In the genomic region with DNA sequence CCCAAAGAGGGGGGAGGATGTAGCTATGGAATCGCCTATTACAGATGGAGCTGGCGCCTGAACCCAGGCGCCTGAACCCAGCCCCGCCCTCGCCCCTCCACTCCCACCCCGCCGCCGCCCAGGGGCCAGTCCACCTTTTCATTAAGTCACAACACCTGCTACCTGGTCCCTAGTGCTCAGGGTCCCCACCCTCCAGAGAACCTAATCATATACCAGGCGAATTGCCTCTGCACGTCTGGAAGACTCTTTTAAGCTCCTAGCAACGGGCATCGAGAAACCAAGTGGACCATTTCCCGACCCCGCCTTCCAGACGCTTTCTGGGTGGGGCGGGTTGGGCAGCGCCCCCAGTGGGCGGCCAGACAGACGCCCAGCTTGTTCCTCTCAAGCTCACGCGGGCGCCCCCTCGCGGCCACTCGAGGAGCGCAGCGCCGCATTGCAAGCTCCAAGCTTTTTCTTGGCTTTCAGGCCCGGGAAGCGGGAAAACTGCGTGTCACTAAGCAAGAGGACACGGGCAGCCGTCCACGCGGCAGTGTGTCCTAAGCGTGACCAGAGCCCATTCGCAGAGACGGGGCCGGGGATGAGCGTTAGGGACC, we compare ENCODE assay signal across 8 mouse cellular contexts. TPM values are rescaled to one million over a fixed set of nuclear protein-coding genes. Genes with fewer than 3 reads are reported as not detected.
DNase-seq lines count a peak whose midpoint lies in the region; ATAC-seq and TF ChIP-seq lines count a peak whose summit lies in the region.

No protein-coding gene starts in this region.

- intact Hi-C loops in heart, postnatal 25 days (cut with DNase I) = loop anchor here (1.0 kb wide), 1 partner anchor 71 kb away; a partner anchor contains a TSS

- H3K4me2 ChIP-seq in forebrain, embryonic 15.5 days (replicated peaks) = peak overlapping the region; percentile 61

- H3K36me3 ChIP-seq in G1E (replicated peaks) = no peaks in the 10 kb centered on the region
- H3K36me3 ChIP-seq in forebrain, embryonic 15.5 days = no peaks in the 10 kb centered on the region

- no peak for ATAC-seq in G1E (ENCODE audit: extremely low read depth, insufficient number of reproducible peaks, low FRiP score, poor library complexity, severe bottlenecking)
- peak; percentile 78 for ATAC-seq in forebrain, embryonic 15.5 days (replicated peaks)
- peak; percentile 57 for ATAC-seq in neutrophil, adult 5-6 weeks (ENCODE audit: extremely low read depth, insufficient number of reproducible peaks, low FRiP score, poor library complexity, severe bottlenecking)

- H3K4me1 ChIP-seq in G1E (ENCODE audit: insufficient read depth, low read depth, low read length) = peaks cover 16% of the 10 kb centered on the region
- peaks cover 25% of the 10 kb centered on the region for H3K4me1 ChIP-seq in forebrain, embryonic 15.5 days
- H3K4me1 ChIP-seq in lung, adult 2 months (ENCODE audit: control insufficient read depth, insufficient read depth, low read length) = peaks cover 6% of the 10 kb centered on the region

- TF ChIP-seq CTCF in G1E (IDR thresholded peaks at IDR 0.05; ENCODE audit: low read depth, low read length) = peak; percentile 81
- peak; percentile 40; the same call in 1 of the 2 replicates for TF ChIP-seq CTCF in lung, adult 2 months (IDR thresholded peaks at IDR 0.05; ENCODE audit: insufficient read depth, low read length)

- WGBS in forebrain, embryonic 15.5 days = under 1% methylated on average over 40 of the region's 40 CpGs
- 1% methylated on average over 40 of the region's 40 CpGs for WGBS in lung, adult 2 months

- peaks cover 35% of the 10 kb centered on the region for H3K27me3 ChIP-seq in G1E (ENCODE audit: insufficient read depth, low read length)
- H3K27me3 ChIP-seq in forebrain, embryonic 15.5 days = no peaks in the 10 kb centered on the region

- peak; percentile 83 for DNase-seq in G1E (ENCODE audit: low spot score)
- peak; percentile 96 for DNase-seq in cerebellum, adult 11-12 months
- peak; percentile 85 for DNase-seq in heart, postnatal 25 days (ENCODE audit: low spot score)
- DNase-seq in layer of hippocampus, adult 18-20 months (ENCODE audit: low spot score in 2 of 2) = peak; percentile 90 to 97
- DNase-seq in lung, adult 2 months = peak; percentile 94
- DNase-seq in thymus, postnatal 0 days (ENCODE audit: low spot score) = peak; percentile 87

- no peak for TF ChIP-seq POLR2A in lung, adult 2 months (IDR thresholded peaks at IDR 0.05; ENCODE audit: borderline replicate concordance, extremely low read depth, low read depth, low read length)

- H3K4me3 ChIP-seq in G1E (ENCODE audit: low read depth, low read length) = peak overlapping the region; percentile 79
- peak overlapping the region; percentile 89 for H3K4me3 ChIP-seq in forebrain, embryonic 15.5 days
- H3K4me3 ChIP-seq in lung, adult 2 months (replicated peaks; ENCODE audit: extremely low read depth, low read depth, low read length) = peak overlapping the region; percentile 83

- no peaks in the 10 kb centered on the region for H3K9me3 ChIP-seq in G1E (replicated peaks)
- no peaks in the 10 kb centered on the region for H3K9me3 ChIP-seq in forebrain, embryonic 15.5 days

- peak overlapping the region; percentile 86 for H3K9ac ChIP-seq in forebrain, embryonic 15.5 days (replicated peaks)

- H3K27ac ChIP-seq in forebrain, embryonic 15.5 days (replicated peaks) = peak overlapping the region; percentile 95

RNA-seq across cellular contexts. Expression of a gene that starts 0.6 kb away (rescaled TPM):
- total RNA-seq in G1E (2014; fragmentation: Nextera tagmentation) (not detected in 2 replicates), G1E (2017) (0.12 and 0.16 TPM in 2 replicates)
- polyA plus RNA-seq in G1E (2012) = not detected in 2 replicates
- polyA plus RNA-seq in forebrain, embryonic 15.5 days (2015; fragmentation: Nextera tagmentation; extraction: Ambion mirVana) = 5.7 and 6.4 TPM in 2 replicates
- total RNA-seq in heart, postnatal 25 days (2021) = 1 to 10 TPM; 3.7 to 3.9 TPM
- total RNA-seq in layer of hippocampus, adult 18-20 months (2021) = 100 to 1,000 TPM; 120 to 121 TPM
- polyA plus RNA-seq in lung, adult 2 months (2012; rRNA removed) = 4.2 and 4.3 TPM in 2 replicates
- 1.5 and 1.6 TPM in 2 replicates for total RNA-seq in neutrophil, adult 5-6 weeks (2017)
- 0.52 and 0.53 TPM in 2 replicates for polyA plus RNA-seq in thymus, postnatal 0 days (2015; fragmentation: Nextera tagmentation; extraction: Ambion mirVana)

Comparison
In these comparisons a context has a peak if more than half of its experiments do, and no peak if none do; other contexts are left out.
1. RNA of a gene that starts 0.6 kb away (total RNA-seq): 120 to 121 TPM in layer of hippocampus, adult 18-20 months; 3.7 to 3.9 TPM in heart, postnatal 25 days, 1.5 to 1.6 TPM in neutrophil, adult 5-6 weeks and 0.12 to 0.16 TPM in G1E; every median in the first group is over 10 times any median in the second.
2. Peak in every context shown above with its lines, with median percentiles within 50 percentile points of each other: DNase-seq and H3K4me3 ChIP-seq.